Mouse (Mus musculus): Measurements from ENCODE around the gene Srl. TPM values are rescaled to one million over a fixed set of nuclear protein-coding genes. Genes with fewer than 3 reads are reported as not detected.

Gene Srl
- total and polyA plus RNA-seq, 3 experiments: 44.6 to 88.8 (median 71.3) TPM

GRCm38 (mm10) chr16:4519157-4519556, 22.5 kb downstream of the Srl start:
- Histone ChIP-seq H3K9ac (ENCODE audit: insufficient read depth, low read depth) (no peak overlapping the region), H3K27ac (ENCODE audit: insufficient read depth, low read depth) (no peak overlapping the region), H3K9me3 (replicated peaks; ENCODE audit: low read length) (no peaks in the 10 kb centered on the region), H3K4me1 (ENCODE audit: control insufficient read depth in 1 of 2, insufficient read depth in 2 of 2) (peaks cover 8 to 95% of the 10 kb centered on the region in 2 experiments; a peak in 3 of 4 replicates), H3K27me3 (replicated peaks) (no peaks in the 10 kb centered on the region), H3K36me3 (replicated peaks in 1 of 2; ENCODE audit: control insufficient read depth in 1 of 2, insufficient read depth in 1 of 2, low read length in 1 of 2) (peaks cover 0 to 38% of the 10 kb centered on the region in 2 experiments), H3K79me2 (replicated peaks; ENCODE audit: control insufficient read depth, extremely low read depth, insufficient read depth, poor library complexity, severe bottlenecking) (no peaks in the 10 kb centered on the region), H3K4me3 (replicated peaks in 1 of 3; ENCODE audit: low read depth in 2 of 3, low read length in 2 of 3, poor library complexity in 1 of 3) (no peak overlapping the region), H3K4me2 (ENCODE audit: insufficient read depth, low read depth, poor library complexity, severe bottlenecking) (no peak overlapping the region)
- peak; percentile 64 for DNase-seq (ENCODE audit: extremely low read depth)
- dilution Hi-C loops (cut with MboI; ENCODE audit: extremely low pct_ligation_motif_present, extremely low pct_unique_long_range_greater_than_20kb, low sequenced_read_pairs) (no loop called here), in situ Hi-C loops (cut with MboI; ENCODE audit: low pct_ligation_motif_present, low pct_unique_long_range_greater_than_20kb, low sequenced_read_pairs) (no loop called here)
- TF ChIP-seq ZNF384 (IDR thresholded peaks at IDR 0.05; ENCODE audit: low read depth, low read length) (peak; percentile 13; the same call in 1 of the 2 replicates), NRF1 (IDR thresholded peaks at IDR 0.05; ENCODE audit: low read depth, low read length) (no peak), BHLHE40 (IDR thresholded peaks at IDR 0.05; ENCODE audit: low read depth, low read length) (peak; percentile 9; the same call in 1 of the 2 replicates), ELF1 (IDR thresholded peaks at IDR 0.05; ENCODE audit: low read depth, low read length) (0 out of 2 replicates have a peak, but pooled peaks have one; percentile 6), SMC3 (IDR thresholded peaks at IDR 0.05; ENCODE audit: low read depth, low read length) (peak; percentile 28), JUN (IDR thresholded peaks at IDR 0.05; ENCODE audit: insufficient read depth, low read depth, low read length) (no peak), ZC3H11A (IDR thresholded peaks at IDR 0.05; ENCODE audit: low read depth, low read length) (no peak), RCOR1 (conservative IDR thresholded peaks at IDR 0.05; ENCODE audit: low read depth, low read length) (peak; percentile 52; the same call in 1 of the 2 replicates), EP300 (IDR thresholded peaks at IDR 0.05; ENCODE audit: low read length) (peak; percentile 54), IRF4 (IDR thresholded peaks at IDR 0.05; ENCODE audit: low read depth, low read length) (peak; percentile 39; the same call in 1 of the 2 replicates), MYC (IDR thresholded peaks at IDR 0.05; ENCODE audit: low read depth, low read length) (peak; percentile 42; the same call in 1 of the 2 replicates), ETS1 (conservative IDR thresholded peaks at IDR 0.05; ENCODE audit: low read depth, low read length) (peak; percentile 43; the same call in 1 of the 2 replicates), CHD1 (IDR thresholded peaks at IDR 0.05; ENCODE audit: low read depth, low read length) (no peak), TCF12 (IDR thresholded peaks at IDR 0.05; ENCODE audit: low read depth, low read length) (peak; percentile 45; the same call in 1 of the 2 replicates), SIN3A (IDR thresholded peaks at IDR 0.05; ENCODE audit: low read length) (peak; percentile 50; the same call in 1 of the 2 replicates), MEF2A (IDR thresholded peaks at IDR 0.05; ENCODE audit: borderline replicate concordance, low read depth, low read length) (0 out of 2 replicates have a peak, but pooled peaks have one; percentile 15), JUND (conservative IDR thresholded peaks at IDR 0.05; ENCODE audit: low read depth, low read length) (no peak), ZMIZ1 (IDR thresholded peaks at IDR 0.05; ENCODE audit: low read depth, low read length) (no peak)

- in situ Hi-C loops (cut with MboI; ENCODE audit: low pct_ligation_motif_present, low pct_unique_long_range_greater_than_20kb, low sequenced_read_pairs) (no loop called here), dilution Hi-C loops (cut with MboI; ENCODE audit: extremely low pct_ligation_motif_present, extremely low pct_unique_long_range_greater_than_20kb, low sequenced_read_pairs) (no loop called here)
- H3K79me2 ChIP-seq (replicated peaks; ENCODE audit: control insufficient read depth, extremely low read depth, insufficient read depth, poor library complexity, severe bottlenecking): no peaks in the 10 kb centered on the region
- H3K27ac ChIP-seq (ENCODE audit: insufficient read depth, low read depth): no peak overlapping the region
- H3K9ac ChIP-seq (ENCODE audit: insufficient read depth, low read depth): no peak overlapping the region
- H3K9me3 ChIP-seq (replicated peaks; ENCODE audit: low read length): no peaks in the 10 kb centered on the region
- H3K4me1 ChIP-seq (ENCODE audit: control insufficient read depth in 1 of 2, insufficient read depth in 2 of 2): peaks cover 19 to 95% of the 10 kb centered on the region in 2 experiments
- DNase-seq (ENCODE audit: extremely low read depth): no peak
- H3K27me3 ChIP-seq (replicated peaks): no peaks in the 10 kb centered on the region
- no peak for TF ChIP-seq RAD21 (IDR thresholded peaks at IDR 0.05; ENCODE audit: low read depth, low read length)
- TF ChIP-seq CHD1 (IDR thresholded peaks at IDR 0.05; ENCODE audit: low read depth, low read length): no peak
- TF ChIP-seq MAZ (IDR thresholded peaks at IDR 0.05; ENCODE audit: low read depth, low read length): no peak
- no peak overlapping the region for H3K4me3 ChIP-seq (replicated peaks in 1 of 3; ENCODE audit: low read depth in 2 of 3, low read length in 2 of 3, poor library complexity in 1 of 3)
- H3K36me3 ChIP-seq (replicated peaks in 1 of 2; ENCODE audit: control insufficient read depth in 1 of 2, insufficient read depth in 1 of 2, low read length in 1 of 2): peaks cover 0 to 31% of the 10 kb centered on the region in 2 experiments
- H3K4me2 ChIP-seq (ENCODE audit: insufficient read depth, low read depth, poor library complexity, severe bottlenecking): no peak overlapping the region
Observed at GRCm38 (mm10) chr16:4517906-4518305, 23.7 kb downstream of the Srl start.
